Mouse (Mus musculus) urinary bladder, adult 2 months (tissue): Measurements from ENCODE around the gene Npsr1. TPM values are rescaled to one million over a fixed set of nuclear protein-coding genes. Genes with fewer than 3 reads are reported as not detected.

Experiments
- DNase-seq: peaks from one replicate; pipeline ENCODE4 v3.0.0; 2022; ENCODE audit warnings: low spot score
- polyA plus RNA-seq: library from polyadenylated mRNA; depleted of rRNA; stranded (reverse); fragments of >200 nt; gene quantifications from 2 replicates; pipeline ENCODE4 v1.2.3, GENCODE M21; 2012

Npsr1 gene
- polyA plus RNA-seq, 1 experiment, result not detected

DNA sequence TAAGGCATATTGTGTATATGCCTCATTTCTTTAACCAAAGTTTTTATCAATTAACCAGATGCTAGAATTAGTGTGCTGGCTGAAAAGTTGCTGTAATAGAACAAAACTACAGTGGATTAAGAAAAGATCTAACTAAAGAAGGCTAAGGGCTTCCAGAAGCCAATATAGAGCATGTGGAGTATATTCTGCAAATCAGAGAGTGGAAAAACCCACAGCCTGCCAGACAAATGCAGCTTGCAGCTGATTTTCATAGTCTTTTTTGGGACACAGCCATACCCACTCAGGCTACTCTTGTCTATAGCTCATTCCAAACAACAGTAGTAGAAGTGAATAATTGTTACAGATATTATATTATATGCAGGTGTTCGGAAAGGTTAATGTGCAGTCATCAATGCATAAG, 138.7 kb downstream of the Npsr1 start:
- no peak for DNase-seq

DNA sequence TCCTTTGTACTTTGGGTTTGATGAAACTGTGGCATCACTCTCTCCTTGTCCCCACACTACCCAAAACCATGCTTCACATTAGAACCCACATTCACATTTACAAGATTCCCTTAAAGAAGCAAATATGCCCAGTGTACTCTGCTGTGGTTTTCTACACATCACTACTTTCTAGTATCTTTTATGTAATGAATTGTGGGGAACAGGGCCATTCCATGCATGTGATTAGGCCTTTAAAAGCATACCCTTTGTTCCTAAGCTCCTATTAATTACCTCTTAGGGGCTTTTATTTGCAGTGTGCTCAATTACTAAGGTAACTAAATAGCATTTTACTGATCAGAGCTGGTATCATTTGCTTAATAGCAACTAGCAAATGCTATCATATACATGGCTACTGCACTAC, 149.8 kb downstream of the Npsr1 start:
- DNase-seq, result no peak

DNA sequence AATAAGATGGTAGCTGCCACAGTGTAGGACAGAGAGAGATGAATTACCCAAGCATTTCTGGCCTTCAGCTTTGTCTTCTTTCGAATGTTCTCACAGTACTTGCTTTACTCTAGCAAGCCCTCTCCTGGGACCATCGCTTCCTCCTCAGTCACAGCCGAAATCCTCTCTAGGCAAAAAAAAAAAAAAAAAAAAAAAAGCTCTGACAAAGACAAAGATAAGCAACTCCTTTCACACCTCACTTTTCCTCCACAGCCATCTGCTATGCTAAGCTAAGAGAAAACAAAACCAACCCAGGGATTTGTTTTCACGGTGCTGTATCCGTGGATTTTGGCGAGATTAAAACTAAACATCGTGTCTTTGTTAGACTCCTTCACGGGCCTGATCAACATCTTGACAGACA, 156.4 kb downstream of the Npsr1 start:
- DNase-seq, result no peak

DNA sequence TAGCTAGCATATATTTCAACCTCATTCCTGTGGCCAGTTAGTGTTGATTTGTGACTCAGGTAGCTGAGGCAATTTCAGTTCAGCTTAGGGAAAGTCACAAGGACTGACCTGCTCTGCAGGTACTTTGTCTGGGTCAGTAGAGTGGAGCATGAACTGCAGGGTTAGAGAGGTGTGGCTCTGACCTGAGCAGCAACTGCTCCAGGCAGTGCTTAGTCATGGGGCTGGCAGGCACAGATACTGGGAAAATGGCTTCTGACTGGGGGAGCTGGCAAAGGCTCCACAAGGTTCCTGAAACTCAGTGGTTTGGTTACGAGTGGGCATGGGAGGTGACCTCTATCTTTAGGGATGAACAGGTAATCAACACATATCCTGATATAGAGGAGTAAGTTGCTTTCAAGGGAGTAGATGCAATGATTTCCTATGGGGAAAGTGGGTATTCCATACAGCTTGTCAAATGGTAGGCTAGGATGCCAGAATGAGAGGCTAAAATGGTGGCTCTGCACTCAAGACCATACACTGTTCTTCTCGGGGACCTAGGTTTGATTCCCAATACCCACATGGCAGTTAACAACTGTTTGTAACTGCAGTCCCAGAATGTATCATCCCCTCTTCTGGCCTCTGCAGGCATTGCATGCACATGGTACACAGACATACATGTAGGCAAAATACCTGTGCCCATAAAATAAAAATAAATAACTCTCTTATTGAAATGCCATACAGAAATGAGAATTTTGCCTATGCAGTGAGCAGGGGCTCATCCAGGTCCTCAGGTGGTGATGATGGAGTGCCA, 182.9 kb downstream of the Npsr1 start:
- no peak for DNase-seq

DNA sequence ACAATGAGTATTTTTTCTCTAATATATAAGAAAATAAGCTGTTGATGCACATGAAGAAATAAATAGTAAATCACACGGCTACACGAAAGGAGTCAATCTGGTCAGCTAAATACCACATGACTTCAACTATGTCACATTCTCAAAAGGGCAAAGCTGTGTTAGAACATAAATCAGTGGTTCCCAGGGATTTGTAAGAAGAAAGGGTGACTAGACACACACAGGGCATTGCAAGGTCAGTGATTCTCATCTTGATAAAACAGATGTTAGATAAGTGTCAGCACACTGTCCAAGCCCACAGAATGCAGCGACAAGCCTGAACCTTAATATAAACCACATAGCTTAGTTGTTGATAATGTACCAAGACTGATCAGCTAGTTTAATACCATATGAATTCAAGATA, 184.8 kb downstream of the Npsr1 start:
- DNase-seq, result no peak

DNA sequence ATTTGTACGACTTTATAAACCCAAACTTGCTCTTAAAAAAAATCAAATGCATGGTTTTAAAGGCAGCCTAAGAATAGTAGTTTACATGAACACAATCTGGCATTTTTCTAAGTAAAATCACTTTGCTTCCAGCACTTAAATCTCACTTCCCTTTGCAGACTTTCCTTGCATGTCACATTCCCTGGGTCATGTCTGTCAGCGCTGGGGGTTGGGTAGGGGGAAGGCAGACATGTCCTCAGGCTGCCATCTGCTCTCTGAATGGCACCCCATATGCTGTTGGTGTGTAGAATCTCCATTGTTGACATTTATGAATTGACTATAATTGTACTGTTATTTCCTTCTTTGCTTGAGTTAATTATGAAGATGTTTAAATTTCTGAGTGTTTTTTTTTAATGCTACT, 185.3 kb downstream of the Npsr1 start:
- no peak for DNase-seq

DNA sequence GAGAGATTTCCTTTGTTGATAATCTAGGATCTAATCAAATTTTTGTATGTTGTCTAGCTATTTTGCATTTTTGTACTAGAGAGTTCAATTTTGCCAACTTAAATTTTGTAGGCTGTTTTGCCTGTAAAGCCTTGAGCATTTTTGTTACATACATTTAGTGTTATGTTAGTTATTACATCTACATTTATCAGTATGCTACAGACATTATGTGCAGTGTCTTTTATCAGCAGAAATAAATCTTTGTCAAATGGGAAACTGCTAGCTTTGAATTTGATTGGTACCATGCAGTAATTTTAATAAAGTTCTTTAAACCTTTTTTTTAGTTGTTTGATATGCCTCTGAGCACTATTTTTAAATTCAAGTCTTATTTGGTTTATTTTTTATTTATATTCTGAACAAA, 185.7 kb downstream of the Npsr1 start:
- no peak for DNase-seq

DNA sequence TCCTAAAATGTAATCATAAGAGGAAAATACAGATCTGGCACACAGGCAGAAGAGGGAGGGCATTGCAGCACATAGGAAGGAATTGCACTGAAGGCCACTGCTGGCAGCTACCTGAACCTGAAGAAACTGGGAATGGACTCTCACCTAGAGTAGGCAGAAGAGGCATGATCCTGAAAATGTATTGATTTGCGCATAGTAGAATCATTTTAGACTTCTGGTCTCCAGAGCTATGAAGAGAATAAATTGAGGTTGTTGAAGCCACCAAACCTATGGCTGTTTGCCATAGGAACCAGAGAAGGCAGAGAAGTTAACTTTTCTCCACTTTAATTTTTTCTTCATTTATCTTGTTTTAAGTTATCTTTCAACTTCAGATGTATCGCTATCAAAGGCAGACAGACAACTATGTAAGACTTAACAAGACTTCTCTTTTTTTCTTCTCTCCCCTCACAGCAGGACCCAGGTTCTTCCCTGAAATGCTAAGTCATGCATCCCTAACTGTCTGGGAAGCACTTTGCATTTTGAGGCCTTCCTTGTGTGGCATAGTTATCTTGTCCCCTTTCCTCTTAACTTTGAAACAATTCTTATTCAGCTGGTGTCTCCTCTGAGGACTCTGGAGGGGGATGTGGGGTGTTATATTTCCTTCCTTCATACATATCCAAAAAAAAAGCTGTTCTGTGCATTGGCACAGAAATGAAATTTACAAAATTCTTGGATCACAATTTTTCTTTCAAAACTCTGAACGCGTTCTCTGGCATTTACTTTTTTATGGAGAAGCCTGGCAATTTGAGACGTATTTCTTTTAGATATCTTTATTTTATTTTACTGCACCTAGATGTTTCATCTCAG, 186.7 kb downstream of the Npsr1 start:
- DNase-seq, result no peak

DNA sequence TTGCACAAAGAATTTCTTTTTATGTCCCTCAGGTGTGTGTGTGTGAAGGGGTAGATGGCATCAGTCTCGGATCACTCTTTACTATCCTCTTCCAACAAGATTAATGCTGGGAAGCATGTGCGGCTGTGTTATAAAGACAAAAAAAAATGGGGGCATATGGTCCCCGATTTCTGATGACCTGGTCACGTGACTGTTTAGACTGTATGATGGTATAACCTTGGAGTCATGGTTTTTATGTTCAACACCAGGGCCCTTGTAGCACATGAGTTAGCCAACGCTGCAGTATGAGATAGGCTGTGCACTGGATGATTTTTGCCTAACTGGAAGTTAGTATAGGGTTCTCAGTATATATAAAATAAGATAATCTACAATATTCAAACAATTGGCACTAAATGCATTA, 187.6 kb downstream of the Npsr1 start:
- no peak for DNase-seq

DNA sequence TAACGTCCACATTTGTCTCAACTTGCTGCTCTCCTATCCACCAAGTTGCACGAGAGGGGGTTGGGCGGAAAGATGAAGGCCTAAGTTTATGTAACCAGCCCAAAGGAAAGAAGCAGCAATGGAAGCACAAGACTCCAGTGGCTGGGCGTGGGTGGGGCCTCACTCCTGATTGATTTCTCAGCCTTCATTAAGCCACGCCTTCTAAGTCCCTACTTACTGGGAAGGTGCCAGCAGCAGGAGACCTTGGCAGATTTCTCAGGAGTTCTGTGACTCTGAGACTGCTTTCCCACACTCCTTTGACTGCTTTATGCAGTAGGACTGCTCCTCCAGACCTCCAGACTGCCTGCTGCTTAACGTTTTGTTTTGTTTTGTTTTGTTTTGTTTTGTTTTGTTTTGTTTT, 193.6 kb downstream of the Npsr1 start:
- DNase-seq, result no peak

DNA sequence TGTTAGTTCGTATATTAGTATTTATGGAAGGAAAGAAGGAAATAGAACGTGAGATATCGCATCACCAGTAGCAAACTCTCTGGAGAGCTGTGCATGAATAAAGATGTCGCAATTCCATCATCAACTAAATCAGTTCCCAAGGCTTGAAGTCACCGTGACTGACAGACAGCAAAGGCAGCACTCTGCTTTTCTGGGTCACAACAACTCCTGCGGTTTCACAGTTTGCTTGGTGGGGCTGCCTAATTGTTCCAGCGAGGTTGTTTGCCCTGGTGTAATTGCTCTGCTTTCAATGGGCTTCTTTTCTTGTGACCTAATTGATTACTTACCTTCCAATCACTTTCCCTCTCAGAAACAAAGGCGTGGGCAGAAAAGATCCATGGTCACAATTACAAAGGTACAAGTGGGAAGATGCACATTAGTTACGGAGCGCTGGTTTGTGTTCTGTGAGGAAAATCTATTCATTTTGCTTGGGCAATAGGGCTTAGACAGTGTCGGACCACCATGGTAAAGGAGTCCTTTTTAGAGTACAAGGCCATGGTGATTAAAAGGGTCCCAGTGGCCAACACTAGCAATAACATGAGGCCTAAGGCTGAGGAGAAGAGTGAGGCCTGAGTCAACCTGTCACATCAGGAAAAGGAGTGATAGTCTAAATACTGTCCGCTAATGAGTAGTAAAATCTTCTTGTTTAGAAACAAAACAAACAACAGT, 195.6 kb downstream of the Npsr1 start:
- DNase-seq, result no peak

DNA sequence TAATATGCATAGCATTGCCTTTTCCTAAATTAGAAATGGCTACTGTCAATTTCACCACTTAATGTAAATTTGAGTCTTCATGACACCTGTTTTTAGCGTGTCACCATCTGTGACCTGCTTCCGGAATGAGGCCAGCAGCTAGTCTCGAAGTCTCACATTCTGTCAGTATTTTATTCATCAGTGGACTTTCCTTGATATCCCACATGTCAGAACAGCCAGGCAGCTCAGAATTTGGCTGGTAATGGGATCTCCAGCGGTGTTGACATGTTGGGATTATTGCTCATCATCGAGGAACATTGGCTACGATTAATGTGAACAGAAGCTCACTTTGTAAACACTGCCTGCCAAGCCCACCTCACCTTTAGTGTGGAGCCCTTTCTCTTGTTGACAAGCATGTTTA, 205.1 kb downstream of the Npsr1 start:
- DNase-seq, result no peak

DNA sequence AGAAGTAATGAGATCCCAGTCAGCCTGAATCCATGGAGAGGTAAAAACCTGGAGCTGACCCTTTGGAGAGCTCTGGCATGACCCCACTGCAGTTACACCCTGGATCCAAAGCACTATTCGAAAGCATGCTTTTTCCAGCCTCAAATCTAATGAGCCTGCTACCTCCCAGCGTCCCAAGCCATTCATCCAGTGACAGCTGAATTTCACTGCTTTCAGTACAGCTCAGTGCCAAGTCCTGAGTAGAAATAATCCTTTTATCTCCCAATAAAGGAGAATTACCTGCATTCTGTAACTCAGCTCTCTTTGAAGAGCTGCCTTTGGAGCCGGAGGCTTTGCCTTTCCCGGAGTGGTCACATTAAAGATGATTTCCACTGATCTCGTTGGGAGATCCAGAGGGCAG, 209.2 kb downstream of the Npsr1 start:
- DNase-seq, result no peak

DNA sequence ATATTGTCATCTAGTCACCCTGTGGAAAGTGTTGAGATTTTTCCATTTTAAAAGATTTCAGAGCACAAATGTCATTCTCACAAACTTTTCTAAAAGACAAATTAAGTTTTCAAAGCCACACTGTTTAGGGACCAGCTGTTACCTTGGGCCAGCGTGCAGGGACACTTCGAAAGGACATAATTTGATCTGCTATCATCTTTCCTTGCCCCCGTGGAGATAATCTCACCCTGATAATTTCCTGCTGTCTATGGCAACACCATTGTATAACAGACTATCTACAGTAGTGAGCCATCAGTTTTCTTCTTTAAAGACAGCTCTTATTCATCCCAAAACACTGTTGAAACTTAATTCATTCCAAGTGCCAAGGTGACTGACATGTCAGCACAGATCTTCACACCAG, 209.6 kb downstream of the Npsr1 start:
- DNase-seq, result no peak

DNA sequence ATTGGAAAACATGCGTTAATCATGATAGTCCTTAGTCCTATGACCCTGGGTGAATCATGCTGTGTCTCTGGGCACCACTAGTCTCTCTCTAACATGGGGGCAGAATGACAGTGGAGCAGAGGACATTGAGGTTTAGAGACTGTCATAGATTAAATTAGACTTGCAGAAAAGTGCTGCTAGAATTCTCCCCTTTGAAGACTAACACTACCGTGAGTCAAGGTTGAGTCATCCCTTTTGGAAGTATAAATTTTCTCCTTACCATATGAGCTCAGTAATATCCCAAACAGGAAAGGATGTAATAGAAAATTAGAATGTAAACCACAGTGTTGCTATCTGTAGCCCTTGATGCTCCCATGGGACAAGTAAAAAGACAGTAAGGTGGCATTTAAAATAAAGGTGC, 218.0 kb downstream of the Npsr1 start:
- DNase-seq, result no peak

DNA sequence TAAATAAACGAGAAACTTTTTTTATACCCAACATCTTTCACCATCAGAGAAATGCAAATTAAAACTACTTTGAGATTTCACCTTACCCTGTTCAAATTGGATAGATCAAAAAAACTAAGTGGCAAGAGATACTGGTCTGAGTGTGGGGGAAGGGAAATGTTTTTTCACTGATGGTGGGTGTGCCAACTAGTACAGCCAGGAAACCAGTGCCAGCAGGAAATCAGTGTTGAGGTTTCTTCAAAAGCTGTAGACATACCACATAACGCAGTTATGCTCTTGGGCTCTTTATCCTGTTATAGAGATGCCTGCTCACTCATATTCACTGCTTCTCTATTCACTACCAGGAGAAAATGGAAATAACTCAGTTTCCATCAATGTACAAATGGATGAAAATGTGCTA, 233.9 kb downstream of the Npsr1 start:
- DNase-seq, result no peak

DNA sequence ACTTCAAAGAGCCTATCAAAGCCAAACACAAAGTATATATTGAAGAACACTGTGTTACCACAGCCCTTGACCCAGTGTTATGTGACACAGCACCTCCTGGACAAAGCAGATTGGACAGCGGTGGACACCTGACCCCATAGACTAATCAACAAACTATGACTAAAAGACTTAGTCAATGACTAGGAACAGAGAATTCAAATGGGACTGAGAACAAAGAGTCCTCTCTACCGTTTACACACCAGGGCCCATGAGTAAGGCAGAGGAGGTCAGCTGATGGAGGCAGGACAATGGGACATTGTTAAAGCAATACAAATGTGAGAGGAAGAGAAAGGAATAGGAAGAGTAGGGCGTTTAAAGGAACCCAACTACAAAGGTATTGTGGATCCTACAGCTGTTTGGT, 243.5 kb downstream of the Npsr1 start:
- DNase-seq, result no peak

DNA sequence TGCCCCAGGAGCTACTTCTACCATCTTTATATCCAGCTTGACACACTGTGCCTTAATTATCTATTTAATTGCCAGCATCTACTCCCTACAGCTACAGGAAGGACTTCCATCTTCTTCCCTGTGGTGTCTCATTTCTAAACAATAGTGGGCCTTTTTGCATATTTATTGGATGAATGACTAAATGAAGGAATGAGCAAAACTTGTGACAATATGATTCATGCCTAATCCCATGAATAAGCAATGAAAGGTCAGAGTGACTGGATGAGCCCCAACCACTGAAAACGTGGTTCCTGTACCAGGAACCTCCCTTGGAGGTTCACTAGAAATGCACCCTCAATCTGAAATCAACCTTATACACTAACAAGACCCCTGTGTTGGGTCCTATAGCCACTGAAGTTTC, 249.2 kb downstream of the Npsr1 start:
- no peak for DNase-seq

DNA sequence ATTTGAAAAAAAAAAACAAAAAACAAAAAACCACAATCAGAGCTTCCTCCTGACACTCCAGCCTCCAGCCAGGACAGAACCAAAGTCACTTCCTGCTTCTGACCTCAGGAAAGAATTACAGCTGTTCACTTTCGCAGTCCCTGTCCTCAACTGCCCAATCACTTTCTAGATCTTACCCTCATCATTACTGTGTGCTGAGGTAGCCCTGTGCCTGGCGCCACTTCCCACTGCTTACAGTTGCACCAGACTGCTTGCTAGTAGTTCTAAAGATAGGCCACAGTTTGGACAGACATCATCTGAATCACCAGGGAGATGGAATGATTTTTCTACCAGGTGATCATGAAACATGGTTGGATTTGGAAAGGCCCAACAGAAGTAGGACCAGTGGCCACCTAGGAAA, 251.7 kb downstream of the Npsr1 start:
- no peak for DNase-seq

DNA sequence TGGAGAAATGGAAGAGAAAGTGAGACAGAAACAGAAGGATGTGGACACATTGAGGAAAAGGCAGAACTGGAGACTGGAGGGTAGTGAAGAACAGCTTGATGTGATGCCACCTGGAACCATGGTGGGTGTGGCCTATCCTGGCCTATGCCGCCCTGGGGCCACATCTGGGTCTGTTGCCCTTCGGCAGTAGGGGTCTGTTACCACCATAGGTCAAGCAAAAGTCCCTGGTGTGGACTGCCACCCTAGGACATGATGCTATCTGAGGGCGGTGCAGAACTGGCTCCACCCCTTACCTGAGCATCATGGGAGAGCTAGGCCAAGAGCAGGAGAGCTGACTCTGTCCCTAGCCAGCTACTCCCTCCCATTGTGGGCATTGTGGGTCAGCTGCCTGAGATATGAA, 253.6 kb downstream of the Npsr1 start:
- no peak for DNase-seq
